Mouse (Mus musculus): ENCODE results near the gene Trim28.

Trim28 gene

DNA sequence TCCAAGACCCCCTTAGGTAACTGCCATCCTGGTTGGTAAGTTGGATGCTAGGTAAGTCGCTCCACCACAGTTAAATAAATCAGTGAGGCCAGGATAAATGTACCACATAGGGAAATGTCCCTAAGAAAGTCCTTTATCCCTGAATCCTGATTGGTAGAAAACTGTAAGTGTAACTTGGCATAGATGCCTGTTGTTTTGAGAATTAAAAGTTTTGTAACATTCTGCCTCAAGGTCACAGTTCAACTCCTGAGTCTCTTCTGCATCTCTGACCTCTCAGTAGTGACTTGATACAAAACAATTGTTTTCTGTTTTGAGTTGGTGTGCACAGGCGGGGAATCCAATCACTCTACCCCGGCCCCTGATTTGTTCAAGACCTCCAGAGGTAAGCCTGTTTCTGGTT is at the start of gene Trim28:
Gene Trim28, plus strand, starts transcription at position 264 of the 400 bp plus-strand sequence.
- no peak for DNase-seq (ENCODE audit: low spot score in 2 of 2)

GRCm38 (mm10) chr7:12949872-12950229 is 49.1 kb upstream of the Trim28 start:
- no peak for DNase-seq (ENCODE audit: low spot score in 2 of 2)

DNA sequence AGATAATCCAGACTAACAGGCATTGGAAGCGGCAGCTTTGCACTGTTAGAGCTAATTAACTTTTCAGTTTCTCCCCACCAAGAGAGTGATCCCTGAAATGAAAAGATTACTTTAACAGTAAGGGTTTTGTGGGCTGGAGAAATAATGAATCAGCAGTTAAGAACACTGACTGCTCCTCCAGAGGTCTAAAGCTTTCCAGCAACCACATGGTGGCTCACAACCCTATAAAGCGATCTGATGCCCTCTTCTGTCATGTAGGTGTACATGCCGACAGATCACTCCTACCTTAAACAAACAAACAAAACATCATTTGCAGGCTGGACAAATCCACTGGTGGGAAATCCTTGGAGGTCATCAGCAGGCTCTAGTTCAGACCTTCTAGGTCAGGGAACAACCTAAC is 44.0 kb upstream of the Trim28 start:
- no peak for DNase-seq (ENCODE audit: low spot score in 2 of 2)

DNA sequence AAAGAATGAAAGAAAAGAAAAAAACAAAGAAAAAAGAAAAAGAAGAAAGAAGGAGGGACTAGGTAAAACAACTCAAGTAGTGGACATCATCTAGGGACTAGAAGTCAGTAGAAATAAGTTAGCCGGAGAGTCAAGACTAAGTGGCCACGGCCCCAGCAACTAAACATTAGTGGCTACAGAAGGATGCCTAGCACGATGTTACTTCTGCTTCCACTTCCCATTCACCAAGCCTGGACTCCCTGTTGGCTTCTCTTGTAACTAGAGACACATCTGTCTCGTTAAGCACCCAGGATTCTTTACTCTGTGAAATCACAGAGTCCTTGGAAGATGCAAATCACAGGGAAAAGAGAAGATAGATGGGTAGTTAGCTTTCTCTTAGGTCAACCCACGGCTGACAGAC is 41.4 kb upstream of the Trim28 start:
- DNase-seq (ENCODE audit: low spot score in 2 of 2): no peak

GRCm38 (mm10) chr7:12958948-12959347 is 40.0 kb upstream of the Trim28 start:
- DNase-seq (ENCODE audit: low spot score in 2 of 2): no peak

- no peak for DNase-seq (ENCODE audit: low spot score in 2 of 2)
Observed at GRCm38 (mm10) chr7:12959718-12960117, 39.2 kb upstream of the Trim28 start.

DNA sequence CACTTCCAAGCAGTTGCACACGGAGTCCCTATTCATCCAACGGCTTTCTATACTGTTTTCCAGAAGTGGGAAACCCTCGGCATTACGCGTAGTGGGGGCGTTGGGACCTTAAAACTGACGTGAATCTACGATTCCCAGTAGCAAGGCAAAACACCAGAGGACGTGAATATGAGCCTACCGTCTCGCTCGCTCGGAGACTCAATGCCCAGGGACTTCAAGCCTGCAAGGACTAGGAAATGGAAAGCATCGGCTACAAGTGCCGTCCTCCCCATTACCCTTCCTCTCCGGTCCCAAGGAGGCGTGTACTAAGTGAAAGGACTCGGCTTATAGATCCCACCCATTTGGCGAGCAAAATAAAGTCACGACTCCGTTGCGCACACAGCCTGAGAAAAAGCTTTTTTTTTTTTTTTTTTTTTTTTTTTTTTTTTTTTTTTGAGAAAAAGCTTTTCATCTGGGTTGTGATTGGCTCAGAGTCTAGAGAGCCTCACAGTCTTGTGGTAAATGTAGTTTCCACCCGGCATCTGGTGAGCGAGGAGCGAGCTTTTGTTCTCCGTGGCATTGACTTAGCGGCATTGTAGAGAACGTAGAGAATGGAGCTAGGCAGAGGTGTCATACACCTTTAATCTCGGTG is 37.3 kb upstream of the Trim28 start:
- peak; percentile 66 to 78 for DNase-seq (ENCODE audit: low spot score in 2 of 2)

DNA sequence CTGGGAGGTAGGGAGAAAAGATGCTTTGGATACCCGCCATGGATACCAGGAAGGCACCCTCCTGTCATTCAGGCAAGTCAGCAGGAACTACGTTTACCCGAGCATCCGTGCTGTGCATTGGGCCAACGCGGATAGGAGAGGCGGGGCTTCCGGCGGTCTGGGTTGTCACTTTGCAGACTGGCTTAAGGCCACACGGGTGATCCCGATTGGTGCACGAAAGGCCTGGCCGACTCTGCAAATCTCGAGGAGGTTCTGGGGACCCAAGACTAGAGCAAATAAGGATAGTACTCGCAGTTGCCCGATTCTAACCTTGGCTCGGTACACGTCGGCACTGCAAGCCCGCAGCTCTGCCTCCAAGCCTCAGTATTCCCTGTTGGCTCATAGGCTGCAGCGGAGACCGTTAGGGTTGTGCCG is 33.2 kb upstream of the Trim28 start, which contains the start of gene Zfp324:
Gene Zfp324, plus strand, starts transcription at position 161 of the 414 bp plus-strand sequence.
- DNase-seq (ENCODE audit: low spot score in 2 of 2): peak; percentile 95 to 97

- peak; percentile 67 to 68 for DNase-seq (ENCODE audit: low spot score in 2 of 2)
Observed at GRCm38 (mm10) chr7:12966104-12966845, 32.6 kb upstream of the Trim28 start.

GRCm38 (mm10) chr7:12970906-12971305 is 28.0 kb upstream of the Trim28 start:
- DNase-seq (ENCODE audit: low spot score in 2 of 2): no peak

DNA sequence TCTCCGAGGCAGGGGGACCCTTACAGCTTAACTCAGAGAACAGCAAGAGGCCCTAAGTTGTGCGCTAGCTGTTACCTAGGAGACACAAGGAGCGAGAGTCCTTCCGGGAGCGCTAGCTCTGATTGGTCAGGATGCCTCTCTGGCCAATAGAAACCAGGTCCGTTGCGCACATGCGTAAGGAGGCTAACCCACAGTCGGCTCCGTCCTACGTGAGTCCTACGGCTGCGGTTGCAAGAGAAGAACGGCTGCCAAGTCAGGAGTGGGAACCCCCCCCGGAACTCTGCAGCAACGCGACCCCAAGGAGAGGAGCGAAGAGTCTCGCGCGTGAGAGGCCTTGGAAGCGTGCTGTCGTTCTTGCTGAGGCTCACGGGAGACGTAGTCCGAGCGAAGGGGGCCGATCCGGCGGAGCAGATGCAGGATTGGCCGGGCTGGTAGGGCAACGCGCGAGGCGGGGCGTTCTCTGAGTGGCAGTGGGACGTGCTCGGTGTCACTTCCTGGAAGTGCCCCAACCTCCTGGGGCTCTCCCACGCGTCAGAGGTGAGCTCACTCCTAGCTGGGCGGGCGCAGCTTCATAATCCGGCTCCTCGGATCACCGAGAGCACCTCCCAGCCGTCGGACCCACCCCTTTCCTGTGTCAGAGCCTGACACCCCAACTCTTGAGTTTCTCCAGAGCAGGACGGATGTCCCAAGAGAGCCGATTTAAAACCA is 21.1 kb upstream of the Trim28 start, which contains the start of gene Zfp446:
Gene Zfp446, plus strand, starts transcription at position 167 of the 708 bp plus-strand sequence.
- DNase-seq (ENCODE audit: low spot score in 2 of 2): peak; percentile 99 to 100

DNA sequence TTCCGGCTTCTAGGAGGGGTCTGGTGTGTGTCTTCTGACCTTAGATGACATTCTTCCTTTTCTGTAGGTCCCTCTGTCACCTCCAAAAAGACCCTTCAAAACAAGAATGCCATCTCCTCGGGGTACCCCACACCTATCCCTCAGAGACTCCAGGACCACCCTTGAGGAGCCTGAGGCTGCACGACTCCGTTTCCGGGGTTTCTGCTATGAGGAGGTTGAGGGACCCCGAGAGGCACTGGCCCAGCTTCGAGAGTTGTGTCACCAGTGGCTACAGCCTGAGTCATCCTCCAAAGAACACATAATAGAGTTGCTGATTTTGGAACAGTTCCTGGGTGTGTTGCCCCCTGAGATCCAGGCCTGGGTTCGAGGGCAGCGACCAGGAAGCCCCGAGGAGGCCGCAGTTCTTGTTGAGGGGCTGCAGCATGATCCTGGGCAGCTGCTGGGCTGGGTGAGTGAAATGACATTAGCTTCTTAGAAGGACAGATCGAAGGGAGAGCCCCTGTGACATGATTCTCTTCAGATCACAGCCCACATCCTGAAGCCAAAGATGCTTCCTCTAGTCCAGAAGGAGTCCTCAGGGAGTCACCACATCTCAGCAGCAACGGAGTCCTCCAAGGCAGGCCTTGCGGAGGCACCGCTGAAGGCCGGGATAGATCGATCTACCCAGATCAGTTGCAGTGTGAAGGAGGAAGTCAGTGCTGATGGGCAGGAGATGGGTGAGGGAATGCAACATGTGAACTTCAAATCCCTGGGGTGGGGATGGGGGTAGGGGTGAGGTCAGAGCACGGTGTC is 19.8 kb upstream of the Trim28 start:
- DNase-seq (ENCODE audit: low spot score in 2 of 2): no peak

GRCm38 (mm10) chr7:12979776-12980175 is 19.1 kb upstream of the Trim28 start:
- DNase-seq (ENCODE audit: low spot score in 2 of 2): no peak

- no peak for DNase-seq (ENCODE audit: low spot score in 2 of 2)
Observed at GRCm38 (mm10) chr7:12980291-12980690, 18.6 kb upstream of the Trim28 start.

DNA sequence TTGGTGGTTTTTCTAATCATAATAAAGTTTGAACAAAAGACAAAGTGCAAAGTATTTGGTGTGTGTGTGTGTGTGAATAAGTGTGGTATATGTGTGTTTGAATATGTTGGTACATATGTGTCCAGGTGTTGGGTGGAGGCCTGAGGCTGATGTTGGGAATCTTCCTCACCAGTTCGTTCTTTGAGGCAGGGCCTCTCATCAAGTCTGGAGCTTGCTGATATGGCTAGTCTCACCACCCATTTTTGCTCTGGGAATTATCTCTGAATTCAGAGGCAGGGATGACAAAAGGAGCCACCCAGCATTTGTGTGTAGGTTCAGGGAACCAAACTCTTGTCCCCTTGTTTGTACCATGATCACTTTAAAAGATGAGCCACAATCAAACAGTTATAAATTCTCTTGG is 13.2 kb upstream of the Trim28 start:
- DNase-seq (ENCODE audit: low spot score in 2 of 2): no peak

- DNase-seq (ENCODE audit: low spot score in 2 of 2): no peak
Observed at GRCm38 (mm10) chr7:12986906-12987305, 12.0 kb upstream of the Trim28 start.

DNA sequence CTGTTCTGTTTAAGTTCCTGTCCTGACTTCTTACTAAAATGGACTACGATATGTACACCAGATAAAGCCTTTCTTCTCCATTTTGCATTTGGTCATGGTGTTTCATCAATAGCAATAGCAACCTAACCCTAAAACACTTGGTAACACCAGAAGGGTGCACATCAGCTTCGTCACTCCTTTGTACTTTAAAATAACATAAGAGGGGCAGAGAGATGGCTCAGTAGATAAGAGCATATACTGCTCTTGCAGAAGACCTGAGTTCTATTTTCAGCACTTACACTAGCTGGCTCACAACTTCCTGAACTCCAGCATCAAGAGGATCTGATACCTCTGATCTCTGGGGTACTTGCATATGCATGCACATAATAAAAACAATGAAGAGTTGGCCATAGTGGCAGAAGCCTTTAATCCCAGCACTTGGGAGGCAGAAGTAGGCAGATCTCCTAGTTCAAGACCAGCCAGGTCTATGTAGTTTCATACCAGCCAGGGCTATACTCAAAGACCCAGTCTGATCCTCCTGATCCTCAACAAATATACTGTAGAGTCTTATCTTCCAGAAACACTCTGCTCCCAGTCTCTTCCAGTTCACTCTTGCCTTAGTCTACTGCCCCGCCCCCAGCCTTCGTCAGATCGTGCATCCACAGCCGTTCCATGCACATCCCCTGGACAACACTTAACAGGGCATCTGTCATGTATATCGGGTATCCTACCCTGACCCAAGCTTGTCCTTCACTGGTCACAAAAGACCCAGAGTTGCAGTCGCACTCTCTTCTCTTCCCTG is 11.3 kb upstream of the Trim28 start:
- DNase-seq (ENCODE audit: low spot score in 2 of 2): no peak

DNA sequence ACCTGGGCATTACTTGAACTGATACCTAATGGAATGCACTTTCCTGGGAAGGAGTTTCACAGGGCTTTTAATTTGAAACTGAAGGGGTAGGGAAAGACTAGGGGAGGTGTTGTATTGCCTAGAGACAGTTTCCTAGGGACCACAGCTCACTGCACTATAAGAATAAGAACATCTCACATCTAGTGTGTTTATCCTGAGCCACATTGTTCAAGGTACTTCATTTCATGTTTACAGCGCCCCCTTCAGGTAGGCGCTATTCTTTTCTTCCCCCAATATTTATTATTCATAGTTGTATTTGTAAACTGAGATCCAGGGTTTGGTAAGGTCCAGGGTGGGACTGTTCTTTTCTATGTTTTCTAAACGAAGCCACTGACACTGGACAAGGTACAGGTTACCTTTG is 6.7 kb upstream of the Trim28 start:
- no peak for DNase-seq (ENCODE audit: low spot score in 2 of 2)

DNA sequence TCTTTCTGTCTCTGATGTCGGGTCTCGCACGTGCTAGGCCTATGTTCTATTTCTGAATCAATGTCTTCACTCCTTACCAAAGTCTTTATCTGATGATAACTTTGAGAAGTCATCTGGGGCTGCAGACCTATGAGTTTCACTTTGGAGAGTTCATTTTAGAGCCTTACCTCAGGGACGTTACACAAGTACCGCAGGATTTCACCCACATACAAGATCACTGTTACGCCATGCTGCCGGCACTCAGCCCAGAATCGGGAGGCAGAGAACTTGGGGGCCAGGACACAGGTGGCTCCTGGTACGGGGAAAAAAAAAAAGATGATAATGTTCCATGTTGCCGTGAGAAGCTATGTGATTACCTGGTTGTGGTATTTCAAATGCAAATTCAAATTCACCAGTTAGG is 5.8 kb upstream of the Trim28 start:
- DNase-seq (ENCODE audit: low spot score in 2 of 2): no peak

DNA sequence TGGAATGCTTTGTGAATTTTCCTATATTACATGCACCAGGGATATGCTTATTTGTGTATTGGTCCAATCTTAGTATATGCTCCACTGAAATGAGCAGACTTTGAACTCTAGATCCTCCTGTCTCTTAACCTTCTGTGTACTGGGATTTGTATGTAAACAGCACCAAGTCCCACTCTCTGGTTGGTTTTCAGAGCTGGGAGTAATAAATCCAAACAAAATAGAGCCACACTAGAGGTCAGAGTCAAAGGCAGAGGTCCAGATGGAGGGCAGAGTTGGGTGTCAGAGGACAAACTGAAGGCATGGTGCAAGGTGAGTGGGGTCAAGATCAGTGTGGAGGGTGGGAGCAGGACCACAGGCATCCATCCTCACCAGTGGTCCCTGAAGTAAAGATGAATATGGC is 3.1 kb upstream of the Trim28 start:
- DNase-seq (ENCODE audit: low spot score in 2 of 2): no peak

DNA sequence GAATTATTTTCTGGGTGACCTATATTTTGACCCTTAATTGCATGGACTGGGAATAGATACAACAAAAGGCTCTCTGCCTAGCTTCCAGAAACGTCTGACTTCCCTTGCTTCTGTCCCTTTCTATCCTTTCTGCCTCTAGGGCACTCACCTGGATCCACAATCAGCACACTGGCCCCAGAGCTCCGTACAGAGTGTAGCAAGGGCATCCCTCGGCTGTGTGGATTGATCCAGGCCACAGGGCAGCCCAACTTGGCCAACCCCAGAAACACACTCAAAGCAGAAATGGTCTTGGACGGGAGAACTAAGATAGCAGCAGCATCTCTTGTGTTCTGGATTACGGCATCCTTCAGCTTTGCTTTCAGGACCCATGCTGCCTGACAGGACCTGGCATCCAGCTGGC is 1.7 kb upstream of the Trim28 start:
- DNase-seq (ENCODE audit: low spot score in 2 of 2): no peak

All from right cerebral cortex, postnatal 10 days (tissue).